Mouse (Mus musculus): ENCODE data around the gene Gm20388. TPM values are rescaled to one million over a fixed set of nuclear protein-coding genes. Genes with fewer than 3 reads are reported as not detected.
A peak's percentile ranks its signal among the peaks of the same experiment; 100 is the strongest.

The Gm20388 gene
- polyA plus RNA-seq, 1 experiment from 2014 or later, result not detected

DNA sequence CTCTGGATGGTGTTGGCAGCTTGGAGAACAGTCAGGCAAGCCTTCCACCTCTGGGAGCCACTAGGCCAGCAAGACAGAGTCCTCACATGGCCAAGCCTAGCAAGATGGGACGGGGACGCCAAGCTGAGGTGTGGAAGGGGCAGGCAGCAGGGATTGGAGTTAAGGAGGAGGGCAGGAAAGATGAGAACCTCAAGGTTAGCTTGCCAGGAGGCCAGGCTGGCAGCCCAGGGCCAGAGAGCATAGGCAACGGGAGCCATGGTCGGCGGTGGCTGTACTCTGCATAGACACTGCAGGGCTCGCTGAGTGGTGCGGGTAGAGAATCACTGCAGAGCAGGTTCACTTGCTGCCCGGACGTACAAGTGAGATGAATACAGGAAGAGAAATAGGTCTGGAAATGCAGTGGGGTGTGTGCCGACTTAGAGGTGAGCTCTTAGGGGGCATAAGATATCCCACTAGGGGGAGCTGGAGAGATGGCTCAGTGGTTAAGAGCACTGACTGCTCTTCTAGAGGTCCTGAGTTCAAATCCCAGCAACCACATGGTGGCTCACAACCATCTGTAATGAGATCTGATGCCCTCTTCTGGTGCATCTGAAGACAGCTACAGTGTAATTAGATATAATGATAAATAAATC is 731.5 kb downstream of the Gm20388 start:
- Histone ChIP-seq H3K4me2 (ENCODE audit: low read depth, low read length) (no peak overlapping the region), H3K4me1 (replicated peaks; ENCODE audit: control insufficient read depth, insufficient read depth, low read length) (no peaks in the 10 kb centered on the region; the same call in 1 of the 2 replicates), H3K27me3 (ENCODE audit: control insufficient read depth, insufficient read depth, low read depth, low read length) (no peaks in the 10 kb centered on the region), H3K4me3 (ENCODE audit: low read length) (no peak overlapping the region), H3K36me3 (ENCODE audit: control insufficient read depth, insufficient read depth, low read length) (no peaks in the 10 kb centered on the region), H3K27ac (ENCODE audit: low read length) (no peak overlapping the region), H3K9ac (ENCODE audit: low read length) (no peak overlapping the region), H3K9me3 (ENCODE audit: control insufficient read depth, low read length) (no peaks in the 10 kb centered on the region)
- no peak for ATAC-seq (ENCODE audit: low read depth)
- WGBS, result 66% methylated on average over 10 of the region's 10 CpGs

DNA sequence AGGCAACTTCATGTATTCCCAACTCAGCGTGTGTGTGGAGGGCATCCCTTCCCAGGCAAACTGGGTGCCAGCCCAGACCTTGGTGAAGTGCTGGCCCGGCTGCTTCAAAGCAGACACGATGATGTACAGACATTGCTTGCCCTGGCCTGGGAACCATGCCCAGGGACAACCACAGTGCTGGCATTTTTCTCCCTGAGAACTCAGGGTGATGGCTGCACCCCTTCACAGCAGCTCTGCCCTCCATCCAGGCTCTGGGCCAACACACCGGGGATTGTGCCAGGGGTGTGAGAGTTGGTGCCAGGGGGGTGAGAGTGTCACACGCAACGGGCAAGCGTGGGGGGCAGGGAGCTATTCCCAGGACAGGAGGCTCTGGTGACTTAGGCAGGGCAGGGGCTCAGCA is 734.0 kb downstream of the Gm20388 start:
- H3K9ac ChIP-seq (ENCODE audit: low read length), result no peak overlapping the region
- H3K9me3 ChIP-seq (ENCODE audit: control insufficient read depth, low read length), result no peaks in the 10 kb centered on the region
- H3K27me3 ChIP-seq (ENCODE audit: control insufficient read depth, insufficient read depth, low read depth, low read length), result no peaks in the 10 kb centered on the region
- no peaks in the 10 kb centered on the region for H3K36me3 ChIP-seq (ENCODE audit: control insufficient read depth, insufficient read depth, low read length)
- 0 out of 2 replicates have a peak, but pooled peaks have one; percentile 21 for ATAC-seq (ENCODE audit: low read depth)
- H3K27ac ChIP-seq (ENCODE audit: low read length), result no peak overlapping the region
- H3K4me2 ChIP-seq (ENCODE audit: low read depth, low read length), result no peak overlapping the region
- no peak overlapping the region for H3K4me3 ChIP-seq (ENCODE audit: low read length)
- no peaks in the 10 kb centered on the region; the same call in 1 of the 2 replicates for H3K4me1 ChIP-seq (replicated peaks; ENCODE audit: control insufficient read depth, insufficient read depth, low read length)
- 58% methylated on average over 7 of the region's 7 CpGs for WGBS

DNA sequence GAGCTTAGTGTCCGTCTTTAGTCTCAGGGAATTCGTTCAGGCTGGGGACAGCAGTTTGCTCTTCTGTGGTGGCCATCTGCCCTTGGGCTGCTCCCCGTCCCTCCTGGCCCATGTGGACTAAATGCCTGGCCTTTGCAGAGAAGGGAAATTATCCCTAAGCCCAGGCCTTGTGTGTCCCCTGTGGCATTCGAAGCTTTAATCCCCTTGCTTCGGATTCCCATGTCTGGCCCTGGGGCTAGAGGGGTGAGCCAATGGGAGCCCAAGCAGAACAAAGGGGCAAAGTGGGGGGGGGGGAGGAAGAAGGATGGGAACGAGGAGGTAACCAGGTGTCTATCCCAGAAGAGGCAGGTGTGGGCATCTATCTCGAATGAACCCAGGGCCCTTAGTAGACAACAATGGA is 736.9 kb downstream of the Gm20388 start, which contains the start of gene 1190005I06Rik:
1190005I06Rik (minus strand) TSS at position 101 of the 400 bp plus-strand sequence.
- Histone ChIP-seq H3K4me1 (replicated peaks; ENCODE audit: control insufficient read depth, insufficient read depth, low read length) (no peaks in the 10 kb centered on the region), H3K4me3 (ENCODE audit: low read length) (no peak within 1 kb of the TSS), H3K27me3 (ENCODE audit: control insufficient read depth, insufficient read depth, low read depth, low read length) (no peaks in the 10 kb centered on the region), H3K27ac (ENCODE audit: low read length) (no peak within 1 kb of the TSS), H3K36me3 (ENCODE audit: control insufficient read depth, insufficient read depth, low read length) (no peaks in the 10 kb centered on the region), H3K9ac (ENCODE audit: low read length) (no peak within 1 kb of the TSS), H3K9me3 (ENCODE audit: control insufficient read depth, low read length) (no peaks in the 10 kb centered on the region), H3K4me2 (ENCODE audit: low read depth, low read length) (no peak within 1 kb of the TSS)
- WGBS, result 61% methylated on average over 7 of the region's 7 CpGs
- ATAC-seq (ENCODE audit: low read depth), result no peak

DNA sequence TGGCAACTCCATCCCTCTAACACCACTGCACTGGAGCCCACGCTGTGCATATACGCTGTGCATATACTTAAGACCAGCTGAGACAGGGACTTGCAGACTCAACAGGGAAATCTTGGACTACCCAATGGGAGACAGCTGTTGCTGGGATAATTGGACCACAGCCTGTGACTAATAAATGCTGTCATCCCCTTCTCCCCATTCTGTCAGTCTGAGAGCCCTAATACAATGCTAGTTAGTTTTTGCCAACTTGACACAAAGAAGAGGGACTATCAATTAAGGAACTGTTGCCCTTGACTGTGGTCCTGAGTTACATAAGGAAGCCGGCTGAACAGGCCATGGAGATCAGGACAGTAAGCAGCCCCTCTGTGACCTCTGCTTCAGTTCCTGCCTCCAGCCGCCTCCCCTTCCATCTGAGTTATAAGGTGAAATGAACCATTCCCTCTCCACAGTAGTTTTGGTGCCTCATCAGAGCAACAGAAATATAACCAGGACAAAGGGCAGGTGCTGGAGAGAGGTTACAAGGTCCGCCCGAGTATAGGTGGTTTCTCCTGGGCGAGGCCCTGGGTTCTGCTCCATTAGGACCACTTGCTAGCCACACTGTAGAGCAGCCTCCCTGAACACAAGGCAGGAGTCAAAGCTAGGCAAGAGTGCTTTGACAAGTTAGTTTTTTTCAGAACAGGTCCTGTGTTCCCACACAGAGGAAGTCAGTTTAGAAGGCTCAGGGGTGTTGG is 745.8 kb downstream of the Gm20388 start:
- Histone ChIP-seq H3K9ac (ENCODE audit: low read length) (no peak overlapping the region), H3K4me2 (ENCODE audit: low read depth, low read length) (no peak overlapping the region), H3K4me3 (ENCODE audit: low read length) (no peak overlapping the region), H3K36me3 (ENCODE audit: control insufficient read depth, insufficient read depth, low read length) (peaks cover 42% of the 10 kb centered on the region), H3K27me3 (ENCODE audit: control insufficient read depth, insufficient read depth, low read depth, low read length) (no peaks in the 10 kb centered on the region), H3K9me3 (ENCODE audit: control insufficient read depth, low read length) (no peaks in the 10 kb centered on the region), H3K27ac (ENCODE audit: low read length) (no peak overlapping the region), H3K4me1 (replicated peaks; ENCODE audit: control insufficient read depth, insufficient read depth, low read length) (no peaks in the 10 kb centered on the region)
- no peak for ATAC-seq (ENCODE audit: low read depth)
- WGBS, result 93% methylated on average over 7 of the region's 7 CpGs

DNA sequence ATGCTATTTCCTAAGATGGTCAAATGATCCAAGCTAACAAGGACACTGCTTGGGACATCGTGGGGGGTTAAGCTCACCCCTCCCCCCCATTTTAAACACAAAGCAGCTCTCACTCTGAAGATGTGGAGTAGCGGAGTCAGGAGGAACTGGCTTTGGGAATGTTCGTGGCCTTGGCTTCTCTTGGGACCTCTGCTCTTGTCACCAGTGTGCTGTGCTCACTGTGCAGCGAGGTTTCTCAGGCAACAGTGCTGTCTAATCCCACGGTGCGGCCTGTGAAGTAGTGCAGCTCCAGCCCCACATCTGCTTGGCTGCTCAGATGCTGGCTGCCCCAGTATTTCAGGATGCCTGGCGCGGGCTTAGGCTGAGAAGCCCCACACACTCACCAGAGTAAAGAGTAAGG is 746.8 kb downstream of the Gm20388 start:
- no peak overlapping the region for H3K4me3 ChIP-seq (ENCODE audit: low read length)
- H3K36me3 ChIP-seq (ENCODE audit: control insufficient read depth, insufficient read depth, low read length), result peaks cover 42% of the 10 kb centered on the region
- H3K4me1 ChIP-seq (replicated peaks; ENCODE audit: control insufficient read depth, insufficient read depth, low read length), result no peaks in the 10 kb centered on the region
- no peak overlapping the region for H3K27ac ChIP-seq (ENCODE audit: low read length)
- no peak for ATAC-seq (ENCODE audit: low read depth)
- 82% methylated on average over 8 of the region's 8 CpGs for WGBS
- no peak overlapping the region for H3K4me2 ChIP-seq (ENCODE audit: low read depth, low read length)
- H3K27me3 ChIP-seq (ENCODE audit: control insufficient read depth, insufficient read depth, low read depth, low read length), result no peaks in the 10 kb centered on the region
- H3K9ac ChIP-seq (ENCODE audit: low read length), result no peak overlapping the region
- H3K9me3 ChIP-seq (ENCODE audit: control insufficient read depth, low read length), result no peaks in the 10 kb centered on the region

DNA sequence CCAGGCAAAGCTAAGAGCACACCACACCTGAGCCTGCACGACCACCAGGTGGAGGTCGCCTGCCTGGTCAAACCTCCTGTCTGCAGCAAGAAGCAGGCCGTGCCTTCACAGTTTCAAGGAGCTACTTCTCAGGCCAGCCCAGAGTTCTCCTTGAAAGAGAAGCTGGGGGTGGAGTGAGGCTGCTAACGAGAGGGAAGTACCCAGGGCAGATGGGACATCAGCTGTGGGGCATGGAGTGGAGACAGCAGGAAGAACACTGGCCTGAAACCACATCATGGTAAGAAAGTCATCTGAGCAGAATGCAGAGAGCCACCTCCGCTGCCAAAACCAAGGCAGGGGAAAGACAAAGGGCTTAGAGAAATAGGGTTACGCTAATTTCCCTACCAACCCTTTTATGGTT is 753.9 kb downstream of the Gm20388 start:
- WGBS, result 74% methylated on average over 6 of the region's 6 CpGs
- ATAC-seq (ENCODE audit: low read depth), result no peak
- no peaks in the 10 kb centered on the region for H3K27me3 ChIP-seq (ENCODE audit: control insufficient read depth, insufficient read depth, low read depth, low read length)

DNA sequence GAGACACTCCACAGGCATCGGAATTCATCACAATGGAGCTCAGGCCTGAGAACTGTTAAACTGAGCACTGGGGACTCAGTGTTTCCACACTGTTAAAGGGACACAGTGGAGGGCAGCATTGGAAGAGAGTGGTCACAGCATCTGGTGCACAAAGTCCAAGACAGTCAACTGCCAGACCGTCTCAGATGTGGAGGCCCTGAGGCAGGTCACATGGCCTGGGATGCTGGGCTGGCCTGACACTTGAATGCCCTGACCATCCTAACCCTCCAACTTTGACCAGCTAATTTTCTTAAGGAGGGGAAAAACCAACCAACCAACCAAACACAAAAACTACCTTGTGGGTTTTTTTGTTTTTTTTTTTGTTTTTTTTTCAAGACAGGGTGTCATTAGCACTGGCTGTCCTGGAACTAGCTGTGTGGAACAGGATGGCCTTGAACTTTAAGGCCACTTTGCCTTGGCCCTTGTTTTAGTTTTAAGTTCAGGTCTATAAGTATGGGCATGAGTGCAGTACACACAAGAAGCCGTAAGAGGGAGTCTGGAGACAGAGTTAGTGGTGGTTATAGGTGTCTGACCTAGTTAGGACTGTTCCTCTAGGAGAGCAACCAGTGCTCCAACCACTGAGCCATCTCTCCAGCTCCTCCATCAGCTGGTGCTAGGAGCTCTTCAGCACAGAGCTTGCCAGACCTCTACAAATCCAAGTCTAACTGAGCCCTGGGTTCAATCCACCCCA is 755.2 kb downstream of the Gm20388 start:
- no peak for ATAC-seq (ENCODE audit: low read depth)
- Histone ChIP-seq H3K9me3 (ENCODE audit: control insufficient read depth, low read length) (no peaks in the 10 kb centered on the region), H3K36me3 (ENCODE audit: control insufficient read depth, insufficient read depth, low read length) (peaks cover 7% of the 10 kb centered on the region; the same call in 1 of the 2 replicates), H3K4me2 (ENCODE audit: low read depth, low read length) (peak overlapping the region; percentile 96), H3K4me3 (ENCODE audit: low read length) (peak overlapping the region; percentile 72), H3K27me3 (ENCODE audit: control insufficient read depth, insufficient read depth, low read depth, low read length) (no peaks in the 10 kb centered on the region), H3K4me1 (replicated peaks; ENCODE audit: control insufficient read depth, insufficient read depth, low read length) (peaks cover 35% of the 10 kb centered on the region), H3K27ac (ENCODE audit: low read length) (peak overlapping the region; percentile 59; the same call in 1 of the 2 replicates), H3K9ac (ENCODE audit: low read length) (peak overlapping the region; percentile 93; the same call in 1 of the 2 replicates)
- 67% methylated on average over 3 of the region's 3 CpGs for WGBS

More for the DNA sequence above, 753.9 kb downstream of the Gm20388 start:
- Histone ChIP-seq H3K9me3 (ENCODE audit: control insufficient read depth, low read length) (no peaks in the 10 kb centered on the region), H3K36me3 (ENCODE audit: control insufficient read depth, insufficient read depth, low read length) (no peaks in the 10 kb centered on the region), H3K27ac (ENCODE audit: low read length) (no peak overlapping the region), H3K4me3 (ENCODE audit: low read length) (no peak overlapping the region), H3K9ac (ENCODE audit: low read length) (peak overlapping the region; percentile 24; the same call in 1 of the 2 replicates), H3K4me1 (replicated peaks; ENCODE audit: control insufficient read depth, insufficient read depth, low read length) (peaks cover 35% of the 10 kb centered on the region), H3K4me2 (ENCODE audit: low read depth, low read length) (no peak overlapping the region)

DNA sequence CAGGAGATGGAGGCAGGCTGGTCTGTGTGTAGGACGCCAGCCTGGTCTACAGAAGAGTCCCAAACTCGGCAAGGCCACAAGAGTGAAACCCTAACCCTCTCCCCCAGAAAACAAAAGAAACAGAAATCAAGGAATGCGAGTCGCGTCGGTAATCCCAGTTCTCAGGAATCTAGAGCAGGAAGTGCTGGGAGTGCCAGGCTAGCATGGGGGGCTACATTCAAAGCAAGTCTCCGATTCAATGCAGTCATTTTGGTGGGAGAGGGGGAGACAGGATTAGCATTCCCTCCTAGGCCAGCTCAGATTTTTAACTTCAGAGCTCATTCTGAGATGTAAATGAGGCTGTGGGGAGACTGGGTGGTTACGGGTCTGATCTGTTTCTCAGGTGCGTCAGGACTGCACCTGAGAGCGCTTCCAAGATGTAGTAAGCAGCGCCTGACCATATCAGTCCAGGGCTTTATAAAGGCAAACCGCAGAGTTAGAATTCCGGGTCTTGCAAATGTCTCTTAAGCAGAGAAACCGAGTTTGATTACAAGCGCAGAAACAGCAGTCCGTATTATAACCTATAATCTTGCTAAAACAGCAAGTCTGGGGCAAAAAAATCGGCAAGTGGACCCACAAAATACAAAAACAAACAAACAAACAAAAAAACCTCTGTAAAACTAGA is 756.3 kb downstream of the Gm20388 start:
- H3K4me2 ChIP-seq (ENCODE audit: low read depth, low read length), result peak overlapping the region; percentile 96
- H3K27ac ChIP-seq (ENCODE audit: low read length), result peak overlapping the region; percentile 59
- no peaks in the 10 kb centered on the region for H3K27me3 ChIP-seq (ENCODE audit: control insufficient read depth, insufficient read depth, low read depth, low read length)
- H3K36me3 ChIP-seq (ENCODE audit: control insufficient read depth, insufficient read depth, low read length), result peaks cover 12% of the 10 kb centered on the region
- H3K4me3 ChIP-seq (ENCODE audit: low read length), result peak overlapping the region; percentile 72
- no peaks in the 10 kb centered on the region for H3K9me3 ChIP-seq (ENCODE audit: control insufficient read depth, low read length)
- no peak for ATAC-seq (ENCODE audit: low read depth)
- peaks cover 35% of the 10 kb centered on the region for H3K4me1 ChIP-seq (replicated peaks; ENCODE audit: control insufficient read depth, insufficient read depth, low read length)
- H3K9ac ChIP-seq (ENCODE audit: low read length), result peak overlapping the region; percentile 93
- WGBS, result 3% methylated on average over 17 of the region's 17 CpGs
